Mouse (Mus musculus): ENCODE measurements around the gene Zfp672. TPM values are rescaled to one million over a fixed set of nuclear protein-coding genes. Genes with fewer than 3 reads are reported as not detected.
A peak's percentile ranks its signal among the peaks of the same experiment; 100 is the strongest.

The Zfp672 gene
- total and polyA plus RNA-seq, 3 experiments = 31.2 to 38.8 (median 34.9) TPM

DNA sequence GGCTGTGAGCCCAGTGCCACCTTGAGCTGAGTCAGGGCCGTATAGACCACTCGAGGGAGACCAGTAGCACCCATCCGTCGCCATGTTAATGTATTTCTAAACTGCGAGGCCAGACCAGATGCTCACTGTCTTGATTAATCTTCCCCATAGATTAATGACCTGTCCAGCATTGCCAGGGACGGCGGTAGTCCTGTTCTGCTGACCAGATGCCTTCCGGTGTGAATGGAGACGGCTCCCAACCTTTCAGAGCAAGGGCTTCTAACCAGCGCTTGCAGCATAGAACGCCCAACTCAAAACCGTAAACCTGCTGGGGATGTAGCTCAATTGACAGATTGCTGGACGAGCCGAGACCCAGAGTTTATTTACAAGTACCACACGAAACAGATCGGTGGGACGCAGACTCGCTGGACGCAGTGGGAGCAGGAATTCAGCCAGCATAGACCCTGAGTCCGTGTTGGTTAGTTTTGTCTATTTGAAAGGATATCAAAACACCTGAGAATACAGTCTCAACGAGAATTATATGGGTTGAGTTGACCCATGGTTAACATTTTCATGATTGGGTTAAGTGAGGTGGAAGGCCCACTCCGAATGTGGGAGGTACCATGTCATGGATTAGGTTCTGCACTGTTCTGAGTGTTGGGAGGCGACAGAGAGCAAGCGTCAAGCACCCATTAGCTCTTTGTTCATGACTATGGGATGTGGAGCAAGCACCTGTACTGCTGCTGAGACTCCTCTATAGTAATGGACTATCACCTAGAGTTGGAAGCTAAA is 6.4 kb downstream of the Zfp672 start:
- Histone ChIP-seq H3K79me2 (replicated peaks; ENCODE audit: control insufficient read depth, extremely low read depth, insufficient read depth, poor library complexity, severe bottlenecking) (peaks cover 22% of the 10 kb centered on the region), H3K36me3 (replicated peaks in 1 of 2; ENCODE audit: control insufficient read depth in 1 of 2, insufficient read depth in 1 of 2, low read length in 1 of 2) (peaks cover 20 to 65% of the 10 kb centered on the region in 2 experiments), H3K27me3 (replicated peaks) (no peaks in the 10 kb centered on the region), H3K4me1 (ENCODE audit: control insufficient read depth in 1 of 2, insufficient read depth in 2 of 2) (peaks cover 9 to 42% of the 10 kb centered on the region in 2 experiments), H3K27ac (ENCODE audit: insufficient read depth, low read depth) (peak overlapping the region; percentile 35; the same call in 1 of the 2 replicates), H3K9me3 (replicated peaks; ENCODE audit: low read length) (peaks cover 4% of the 10 kb centered on the region), H3K4me2 (ENCODE audit: insufficient read depth, low read depth, poor library complexity, severe bottlenecking) (peak overlapping the region; percentile 78), H3K4me3 (replicated peaks in 1 of 3; ENCODE audit: low read depth in 2 of 3, low read length in 2 of 3, poor library complexity in 1 of 3) (peak overlapping the region; percentile 60 to 73 (median 68)), H3K9ac (ENCODE audit: insufficient read depth, low read depth) (peak overlapping the region; percentile 50)
- DNase-seq (ENCODE audit: extremely low read depth) = peak; percentile 24
- TF ChIP-seq MYC (IDR thresholded peaks at IDR 0.05; ENCODE audit: low read depth, low read length) = no peak
- no peak for TF ChIP-seq UBTF (IDR thresholded peaks at IDR 0.05; ENCODE audit: low read depth, low read length)
- TF ChIP-seq SMC3 (IDR thresholded peaks at IDR 0.05; ENCODE audit: low read depth, low read length) = no peak
- TF ChIP-seq ELF1 (IDR thresholded peaks at IDR 0.05; ENCODE audit: low read depth, low read length) = no peak
- TF ChIP-seq CHD1 (IDR thresholded peaks at IDR 0.05; ENCODE audit: low read depth, low read length) = no peak
- TF ChIP-seq POLR2A (IDR thresholded peaks at IDR 0.05; ENCODE audit: low read depth, low read length) = no peak
- TF ChIP-seq CTCF (conservative IDR thresholded peaks at IDR 0.05 in 1 of 2, IDR thresholded peaks at IDR 0.05 in 1 of 2; ENCODE audit: low read depth in 2 of 2, low read length in 2 of 2) = no peak
- no peak for TF ChIP-seq E2F4 (IDR thresholded peaks at IDR 0.05; ENCODE audit: insufficient replicate concordance, low read depth, low read length)
- in situ Hi-C loops (cut with MboI; ENCODE audit: low pct_ligation_motif_present, low pct_unique_long_range_greater_than_20kb, low sequenced_read_pairs) = no loop called here
- dilution Hi-C loops (cut with MboI; ENCODE audit: extremely low pct_ligation_motif_present, extremely low pct_unique_long_range_greater_than_20kb, low sequenced_read_pairs) = no loop called here

DNA sequence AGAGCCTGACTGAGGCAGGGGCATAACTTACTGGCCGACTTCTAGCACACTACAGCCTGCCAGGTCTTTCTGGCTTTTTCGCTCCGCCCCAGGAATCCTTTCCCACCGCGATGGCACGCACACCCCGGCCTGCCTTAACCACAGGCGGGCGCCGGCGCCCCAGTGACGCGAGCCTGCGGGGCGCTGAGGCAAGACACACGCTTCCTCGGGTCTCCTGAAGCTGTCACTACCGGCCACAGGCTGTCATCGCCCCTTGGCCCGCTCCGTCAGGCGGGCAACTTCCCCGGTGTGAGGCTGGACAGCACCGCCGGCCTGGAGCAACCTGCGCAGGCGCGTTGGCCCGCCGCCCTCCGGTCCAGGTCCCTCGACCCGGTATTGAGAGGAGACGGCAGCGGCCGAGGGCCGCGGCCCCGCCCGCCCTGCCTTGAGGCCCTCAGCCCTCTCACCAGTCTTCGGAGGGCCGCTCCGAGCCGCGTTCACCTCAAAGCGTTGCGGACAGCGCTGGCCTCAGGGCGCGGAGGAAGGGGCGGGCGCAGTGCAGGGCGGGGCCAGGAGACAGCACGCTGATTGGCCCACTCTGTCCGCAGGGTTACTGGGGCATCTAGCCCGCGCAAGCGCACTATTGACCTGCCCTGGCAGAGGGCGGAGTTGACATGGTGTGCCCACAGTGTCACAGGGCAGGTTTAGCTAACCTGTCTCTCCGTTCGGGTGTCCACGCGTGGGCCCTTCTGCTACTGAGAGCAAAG is 7.1 kb downstream of the Zfp672 start:
- H3K9ac ChIP-seq (ENCODE audit: insufficient read depth, low read depth) = peak overlapping the region; percentile 73
- in situ Hi-C loops (cut with MboI; ENCODE audit: low pct_ligation_motif_present, low pct_unique_long_range_greater_than_20kb, low sequenced_read_pairs) (no loop called here), dilution Hi-C loops (cut with MboI; ENCODE audit: extremely low pct_ligation_motif_present, extremely low pct_unique_long_range_greater_than_20kb, low sequenced_read_pairs) (no loop called here)
- H3K27ac ChIP-seq (ENCODE audit: insufficient read depth, low read depth) = peak overlapping the region; percentile 75
- H3K9me3 ChIP-seq (replicated peaks; ENCODE audit: low read length) = peaks cover 4% of the 10 kb centered on the region
- DNase-seq (ENCODE audit: extremely low read depth) = peak; percentile 98
- peak overlapping the region; percentile 78 for H3K4me2 ChIP-seq (ENCODE audit: insufficient read depth, low read depth, poor library complexity, severe bottlenecking)
- peaks cover 15% of the 10 kb centered on the region for H3K79me2 ChIP-seq (replicated peaks; ENCODE audit: control insufficient read depth, extremely low read depth, insufficient read depth, poor library complexity, severe bottlenecking)
- peaks cover 22 to 68% of the 10 kb centered on the region in 2 experiments for H3K36me3 ChIP-seq (replicated peaks in 1 of 2; ENCODE audit: control insufficient read depth in 1 of 2, insufficient read depth in 1 of 2, low read length in 1 of 2)
- H3K27me3 ChIP-seq (replicated peaks) = no peaks in the 10 kb centered on the region
- peaks cover 9 to 34% of the 10 kb centered on the region in 2 experiments for H3K4me1 ChIP-seq (ENCODE audit: control insufficient read depth in 1 of 2, insufficient read depth in 2 of 2)
- H3K4me3 ChIP-seq (replicated peaks in 1 of 3; ENCODE audit: low read depth in 2 of 3, low read length in 2 of 3, poor library complexity in 1 of 3) = peak overlapping the region; percentile 60 to 73 (median 68)
- 0 out of 2 replicates have a peak, but pooled peaks have one; percentile 15 for TF ChIP-seq EP300 (IDR thresholded peaks at IDR 0.05; ENCODE audit: low read length)
- TF ChIP-seq SMC3 (IDR thresholded peaks at IDR 0.05; ENCODE audit: low read depth, low read length) = no peak; the same call in 1 of the 2 replicates
- TF ChIP-seq MAZ (IDR thresholded peaks at IDR 0.05; ENCODE audit: low read depth, low read length) = peak; percentile 90
- no peak for TF ChIP-seq ZC3H11A (IDR thresholded peaks at IDR 0.05; ENCODE audit: low read depth, low read length)
- peak; percentile 8; the same call in 1 of the 2 replicates for TF ChIP-seq GABPA (IDR thresholded peaks at IDR 0.05; ENCODE audit: insufficient replicate concordance, low read depth, low read length)
- peak; percentile 26; the same call in 1 of the 2 replicates for TF ChIP-seq ZKSCAN1 (IDR thresholded peaks at IDR 0.05; ENCODE audit: borderline replicate concordance, low read depth, low read length)
- TF ChIP-seq E2F4 (IDR thresholded peaks at IDR 0.05; ENCODE audit: insufficient replicate concordance, low read depth, low read length) = 0 out of 2 replicates have a peak, but pooled peaks have one; percentile 27
- peak; percentile 91 for TF ChIP-seq TCF12 (IDR thresholded peaks at IDR 0.05; ENCODE audit: low read depth, low read length)
- TF ChIP-seq NRF1 (IDR thresholded peaks at IDR 0.05; ENCODE audit: low read depth, low read length) = peak; percentile 85
- TF ChIP-seq RCOR1 (conservative IDR thresholded peaks at IDR 0.05; ENCODE audit: low read depth, low read length) = peak; percentile 83
- TF ChIP-seq MYC (IDR thresholded peaks at IDR 0.05; ENCODE audit: low read depth, low read length) = peak; percentile 63; the same call in 1 of the 2 replicates
- no peak for TF ChIP-seq CTCF (conservative IDR thresholded peaks at IDR 0.05 in 1 of 2, IDR thresholded peaks at IDR 0.05 in 1 of 2; ENCODE audit: low read depth in 2 of 2, low read length in 2 of 2)
- peak; percentile 96 for TF ChIP-seq UBTF (IDR thresholded peaks at IDR 0.05; ENCODE audit: low read depth, low read length)
- TF ChIP-seq MEF2A (IDR thresholded peaks at IDR 0.05; ENCODE audit: borderline replicate concordance, low read depth, low read length) = peak; percentile 63; the same call in 1 of the 2 replicates
- peak; percentile 93 for TF ChIP-seq ZMIZ1 (IDR thresholded peaks at IDR 0.05; ENCODE audit: low read depth, low read length)
- no peak for TF ChIP-seq RAD21 (IDR thresholded peaks at IDR 0.05; ENCODE audit: low read depth, low read length)
- TF ChIP-seq NELFE (IDR thresholded peaks at IDR 0.05; ENCODE audit: low read depth, low read length) = peak; percentile 85
- TF ChIP-seq USF2 (conservative IDR thresholded peaks at IDR 0.05; ENCODE audit: low read depth, low read length) = no peak
- peak; percentile 91 for TF ChIP-seq MXI1 (IDR thresholded peaks at IDR 0.05; ENCODE audit: low read depth, low read length)
- TF ChIP-seq JUN (IDR thresholded peaks at IDR 0.05; ENCODE audit: insufficient read depth, low read depth, low read length) = no peak
- TF ChIP-seq IRF4 (IDR thresholded peaks at IDR 0.05; ENCODE audit: low read depth, low read length) = peak; percentile 29
- peak; percentile 80; the same call in 1 of the 2 replicates for TF ChIP-seq CHD2 (IDR thresholded peaks at IDR 0.05; ENCODE audit: low read length)
- peak; percentile 77 for TF ChIP-seq HCFC1 (IDR thresholded peaks at IDR 0.05; ENCODE audit: low read depth, low read length)
- TF ChIP-seq ELF1 (IDR thresholded peaks at IDR 0.05; ENCODE audit: low read depth, low read length) = peak; percentile 65
- peak; percentile 55; the same call in 1 of the 2 replicates for TF ChIP-seq KAT2A (IDR thresholded peaks at IDR 0.05; ENCODE audit: insufficient replicate concordance, low read length)
